Mouse (Mus musculus): ENCODE measurements around the gene Trem2. TPM values are rescaled to one million over a fixed set of nuclear protein-coding genes. Genes with fewer than 3 reads are reported as not detected.

Trem2 gene
- polyA plus RNA-seq, 1 experiment from 2014 or later, result 3.9 TPM

DNA sequence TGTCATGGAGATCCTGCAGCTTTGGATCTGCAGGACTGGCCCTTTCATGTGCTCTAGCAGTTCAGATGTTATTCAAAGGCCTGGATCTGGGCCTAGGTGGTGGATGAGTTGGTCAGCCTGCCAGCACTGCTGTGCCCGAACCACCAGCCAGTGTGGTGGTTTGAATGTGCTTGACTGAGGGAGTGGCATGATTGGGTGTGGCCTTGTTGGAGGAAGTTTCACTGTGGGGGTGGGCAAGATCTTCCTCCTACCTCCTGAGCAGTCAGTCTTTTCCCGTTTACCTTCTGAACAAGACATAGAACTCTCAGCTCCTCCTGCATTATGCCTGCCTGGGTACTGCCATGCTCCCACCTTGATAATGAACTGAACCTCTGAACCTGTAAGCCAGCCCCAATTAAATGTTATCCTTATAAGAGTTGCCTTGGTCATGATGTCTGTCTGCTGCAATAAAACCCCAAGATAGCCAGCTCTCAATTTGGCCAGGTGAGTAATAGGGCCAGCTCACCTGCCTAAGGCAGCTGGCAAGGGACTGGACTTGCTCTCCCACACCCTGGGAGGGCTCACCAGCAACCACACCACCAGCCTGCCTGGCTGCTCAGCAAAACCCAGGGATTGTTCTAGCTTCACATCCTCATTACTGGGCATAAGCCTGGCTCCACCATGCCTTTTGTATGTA is 39.7 kb downstream of the Trem2 start:
- no peak for ATAC-seq (replicated peaks)
- Histone ChIP-seq H3K4me2 (replicated peaks) (no peak overlapping the region), H3K4me1 (no peaks in the 10 kb centered on the region), H3K4me3 (no peak overlapping the region), H3K27ac (replicated peaks) (no peak overlapping the region), H3K9me3 (no peaks in the 10 kb centered on the region), H3K9ac (replicated peaks) (no peak overlapping the region), H3K27me3 (no peaks in the 10 kb centered on the region), H3K36me3 (peaks cover 47% of the 10 kb centered on the region)
- 80% methylated on average over 2 of the region's 2 CpGs for WGBS

DNA sequence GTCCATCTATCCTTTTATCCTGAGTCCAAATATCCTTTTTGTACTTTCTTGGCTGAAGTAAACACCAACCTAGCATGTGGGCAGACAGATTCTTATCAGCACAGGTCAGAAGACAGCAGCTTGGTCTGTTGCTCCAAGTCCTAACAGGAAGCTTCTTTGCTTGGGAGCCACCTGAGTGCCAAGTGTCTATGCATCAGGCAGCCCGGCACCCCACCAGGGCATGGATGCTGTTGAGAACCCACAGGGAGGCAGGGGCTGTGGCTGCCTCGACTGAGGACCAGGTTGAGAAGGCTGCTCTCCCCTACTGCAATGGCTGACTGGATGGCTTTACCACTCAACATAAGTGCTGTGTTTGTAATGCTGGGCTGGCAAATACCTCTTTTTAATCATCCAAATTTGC is 42.5 kb downstream of the Trem2 start:
- 94% methylated on average over 2 of the region's 2 CpGs for whole genome bisulfite sequencing
- H3K27ac ChIP-seq (replicated peaks), result no peak overlapping the region
- peaks cover 74% of the 10 kb centered on the region for H3K36me3 ChIP-seq
- H3K27me3 ChIP-seq, result no peaks in the 10 kb centered on the region
- H3K4me2 ChIP-seq (replicated peaks), result no peak overlapping the region
- no peak overlapping the region for H3K9ac ChIP-seq (replicated peaks)
- H3K9me3 ChIP-seq, result no peaks in the 10 kb centered on the region
- H3K4me3 ChIP-seq, result no peak overlapping the region
- H3K4me1 ChIP-seq, result no peaks in the 10 kb centered on the region
- ATAC-seq (replicated peaks), result no peak

DNA sequence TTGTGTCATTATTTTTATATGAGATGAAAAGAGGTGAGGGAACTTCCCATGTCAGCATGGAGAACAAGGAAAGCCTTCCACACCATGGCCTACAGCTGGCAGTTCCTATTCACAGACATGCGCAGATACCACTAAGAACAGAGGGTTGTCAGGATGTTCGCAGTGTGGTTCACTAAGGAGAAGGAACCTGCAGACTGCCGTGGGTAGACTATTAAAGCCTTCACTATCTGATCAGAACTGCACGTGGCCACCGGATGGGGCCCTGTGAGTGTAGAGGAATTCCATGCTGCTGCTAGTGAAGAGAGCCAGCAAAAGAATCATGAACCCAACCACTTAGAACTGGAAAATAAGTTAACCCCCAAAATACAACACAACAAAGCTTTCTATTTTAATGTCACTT is 43.2 kb downstream of the Trem2 start:
- no peaks in the 10 kb centered on the region for H3K4me1 ChIP-seq
- H3K4me3 ChIP-seq, result no peak overlapping the region
- peaks cover 82% of the 10 kb centered on the region for H3K36me3 ChIP-seq
- H3K4me2 ChIP-seq (replicated peaks), result no peak overlapping the region
- H3K9me3 ChIP-seq, result no peaks in the 10 kb centered on the region
- no peak for ATAC-seq (replicated peaks)
- 91% methylated on average over 5 of the region's 5 CpGs for WGBS
- no peak overlapping the region for H3K9ac ChIP-seq (replicated peaks)
- no peaks in the 10 kb centered on the region for H3K27me3 ChIP-seq
- no peak overlapping the region for H3K27ac ChIP-seq (replicated peaks)

DNA sequence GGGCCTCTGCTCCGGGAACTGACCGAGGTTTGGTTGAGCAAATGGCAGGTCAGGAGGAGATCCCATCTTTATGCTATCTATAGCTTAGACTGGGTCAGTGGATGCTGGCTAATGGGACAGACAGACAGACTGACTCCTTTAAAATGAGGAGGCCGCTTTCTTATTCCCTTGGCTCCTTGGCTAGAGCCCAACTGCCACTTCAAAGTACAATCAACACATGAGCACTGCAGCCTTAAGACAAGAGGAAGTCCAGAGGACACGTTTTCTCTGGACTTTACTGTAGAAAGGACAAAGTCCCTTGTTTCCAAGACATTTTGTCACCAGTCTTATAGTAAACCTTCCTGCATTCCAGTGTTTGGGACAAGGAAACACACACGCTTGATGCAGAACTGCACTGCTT is 45.2 kb downstream of the Trem2 start:
- Histone ChIP-seq H3K36me3 (peaks cover 88% of the 10 kb centered on the region), H3K4me2 (replicated peaks) (no peak overlapping the region), H3K27me3 (no peaks in the 10 kb centered on the region), H3K27ac (replicated peaks) (no peak overlapping the region), H3K9ac (replicated peaks) (no peak overlapping the region), H3K4me3 (no peak overlapping the region), H3K4me1 (no peaks in the 10 kb centered on the region), H3K9me3 (no peaks in the 10 kb centered on the region)
- WGBS, result 82% methylated on average over 5 of the region's 5 CpGs
- ATAC-seq (replicated peaks), result no peak

DNA sequence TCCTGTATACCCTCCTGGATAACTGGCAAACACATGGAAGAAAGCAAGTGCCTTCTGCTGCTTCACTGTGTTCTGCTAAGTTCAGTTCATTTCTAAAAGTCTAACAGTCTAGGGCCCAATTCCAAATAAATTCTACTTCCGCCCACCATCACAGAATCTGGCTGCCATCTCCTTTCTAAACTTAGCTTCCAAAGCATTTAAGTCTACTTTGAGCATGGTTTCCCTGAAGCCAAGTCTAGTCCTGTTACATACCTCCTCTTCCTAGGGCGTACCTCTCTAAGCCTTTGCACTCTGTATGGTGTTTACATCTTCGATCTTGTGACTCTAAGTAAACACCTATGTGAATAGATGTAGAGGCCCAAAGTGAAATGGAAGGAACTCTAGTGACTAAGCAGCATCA is 46.4 kb downstream of the Trem2 start:
- ATAC-seq (replicated peaks), result no peak
- peaks cover 79% of the 10 kb centered on the region for H3K36me3 ChIP-seq
- 97% methylated on average over 3 of the region's 3 CpGs for WGBS
- H3K9ac ChIP-seq (replicated peaks), result no peak overlapping the region
- no peaks in the 10 kb centered on the region for H3K9me3 ChIP-seq
- H3K4me1 ChIP-seq, result no peaks in the 10 kb centered on the region
- H3K27me3 ChIP-seq, result no peaks in the 10 kb centered on the region
- no peak overlapping the region for H3K27ac ChIP-seq (replicated peaks)
- H3K4me3 ChIP-seq, result no peak overlapping the region
- H3K4me2 ChIP-seq (replicated peaks), result no peak overlapping the region

DNA sequence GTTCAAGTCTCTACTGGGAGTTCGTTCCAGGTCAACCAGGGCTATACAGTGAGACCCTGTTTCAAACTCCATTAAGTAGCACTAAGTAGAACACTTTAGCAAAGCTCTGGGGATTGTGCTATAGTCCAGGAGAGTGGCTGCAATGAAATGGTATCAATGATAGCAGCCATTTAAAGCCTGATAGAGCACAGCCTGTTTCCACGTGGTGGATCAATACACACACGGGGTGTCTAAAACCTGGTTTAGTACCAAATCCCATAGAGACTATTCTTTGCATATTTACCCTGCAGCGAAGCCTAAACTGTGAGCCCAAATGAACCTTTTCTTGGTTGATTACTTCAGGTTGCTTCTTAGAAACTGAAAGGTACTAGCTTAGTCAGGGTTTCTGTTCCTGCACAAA is 55.5 kb downstream of the Trem2 start:
- WGBS, result 86% methylated on average over 4 of the region's 4 CpGs
- no peak overlapping the region for H3K9ac ChIP-seq (replicated peaks)
- H3K27me3 ChIP-seq, result no peaks in the 10 kb centered on the region
- H3K4me3 ChIP-seq, result no peak overlapping the region
- peaks cover 22% of the 10 kb centered on the region for H3K36me3 ChIP-seq
- peaks cover 8% of the 10 kb centered on the region; the same call in 1 of the 2 replicates for H3K4me1 ChIP-seq
- no peaks in the 10 kb centered on the region for H3K9me3 ChIP-seq
- no peak for ATAC-seq (replicated peaks)
- no peak overlapping the region for H3K27ac ChIP-seq (replicated peaks)
- H3K4me2 ChIP-seq (replicated peaks), result no peak overlapping the region

DNA sequence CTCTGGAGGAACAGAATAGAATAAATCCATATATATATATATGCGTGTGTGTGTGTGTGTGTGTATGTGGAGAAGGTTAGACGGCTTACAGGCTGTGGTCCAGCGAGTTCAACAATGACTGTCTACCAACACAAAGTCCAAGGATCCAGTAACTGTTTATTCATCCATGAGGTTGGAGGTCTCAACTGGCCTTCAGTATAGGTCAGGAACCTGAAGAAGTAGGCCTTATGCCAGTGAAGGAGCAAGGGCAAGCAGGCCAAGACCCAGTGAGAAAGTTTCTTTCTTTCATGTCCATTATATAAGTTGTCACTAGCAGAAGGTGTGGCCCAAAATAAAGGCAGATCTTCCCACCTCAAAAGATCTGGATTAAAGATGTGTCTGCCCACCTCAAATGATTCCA is 56.5 kb downstream of the Trem2 start:
- no peak for ATAC-seq (replicated peaks)
- Histone ChIP-seq H3K9ac (replicated peaks) (no peak overlapping the region), H3K4me1 (peaks cover 17% of the 10 kb centered on the region), H3K36me3 (peaks cover 22% of the 10 kb centered on the region), H3K27ac (replicated peaks) (no peak overlapping the region), H3K27me3 (no peaks in the 10 kb centered on the region), H3K9me3 (no peaks in the 10 kb centered on the region), H3K4me2 (replicated peaks) (no peak overlapping the region), H3K4me3 (no peak overlapping the region)
- WGBS, result 93% methylated on average over 3 of the region's 3 CpGs

Other genes with a start within 250 kb of the Trem2 start
- not detected in 2 replicates for gene 9830107B12Rik, start 200.1 kb upstream of the Trem2 start, polyA plus RNA-seq (2015; fragmentation: Nextera tagmentation; extraction: Ambion mirVana)
- not detected in 2 replicates for gene A530064D06Rik, start 179.1 kb upstream of the Trem2 start, polyA plus RNA-seq (2015; fragmentation: Nextera tagmentation; extraction: Ambion mirVana)
- not detected in 2 replicates for gene Trem1, start 113.6 kb upstream of the Trem2 start, polyA plus RNA-seq (2015; fragmentation: Nextera tagmentation; extraction: Ambion mirVana)
- gene Trem3, start 98.6 kb upstream of the Trem2 start, polyA plus RNA-seq (2015; fragmentation: Nextera tagmentation; extraction: Ambion mirVana), result not detected in 2 replicates
- 0.10 TPM in 1 of 2 replicates, not detected in the other for gene Treml4, start 82.1 kb upstream of the Trem2 start, polyA plus RNA-seq (2015; fragmentation: Nextera tagmentation; extraction: Ambion mirVana)
- 0.08 TPM in 1 of 2 replicates, not detected in the other for gene Treml2, start 46.9 kb upstream of the Trem2 start, polyA plus RNA-seq (2015; fragmentation: Nextera tagmentation; extraction: Ambion mirVana)
- gene B430306N03Rik, start 30.3 kb upstream of the Trem2 start, polyA plus RNA-seq (2015; fragmentation: Nextera tagmentation; extraction: Ambion mirVana), result 0.09 TPM in 1 of 2 replicates, not detected in the other
- gene Treml1, start 13.5 kb downstream of the Trem2 start, polyA plus RNA-seq (2015; fragmentation: Nextera tagmentation; extraction: Ambion mirVana), result 0.46 and 0.55 TPM in 2 replicates
- 17.6 and 18.9 TPM in 2 replicates for gene Nfya, start 63.5 kb downstream of the Trem2 start, polyA plus RNA-seq (2015; fragmentation: Nextera tagmentation; extraction: Ambion mirVana)
- gene Oard1, start 63.6 kb downstream of the Trem2 start, polyA plus RNA-seq (2015; fragmentation: Nextera tagmentation; extraction: Ambion mirVana), result 59.0 and 60.7 TPM in 2 replicates
- gene Apobec2, start 86.5 kb downstream of the Trem2 start, polyA plus RNA-seq (2015; fragmentation: Nextera tagmentation; extraction: Ambion mirVana), result 0.19 and 0.73 TPM in 2 replicates
- gene Tspo2, start 105.1 kb downstream of the Trem2 start, polyA plus RNA-seq (2015; fragmentation: Nextera tagmentation; extraction: Ambion mirVana), result 2.3 and 2.8 TPM in 2 replicates
- 0.17 and 0.24 TPM in 2 replicates for gene Unc5cl, start 108.5 kb downstream of the Trem2 start, polyA plus RNA-seq (2015; fragmentation: Nextera tagmentation; extraction: Ambion mirVana)